Mouse (Mus musculus) ES-Bruce4 (cell line): ENCODE results near the gene Map2k3.

ENCODE experiments used
- CTCF ChIP-seq: IDR thresholded peaks from one replicate; pipeline ENCODE4 v1.8.1; 2011; ENCODE audit warnings: low read depth, low read length
- POLR2A ChIP-seq: IDR thresholded peaks from one replicate; pipeline ENCODE4 v1.8.1; 2011; ENCODE audit warnings: low read length; ENCODE audit not compliant: insufficient read depth

GRCm38 (mm10) chr11:60990428-60990827 is 58.6 kb downstream of the Map2k3 start:
- TF ChIP-seq CTCF (no peak), POLR2A (no peak)
